Mouse (Mus musculus) hindbrain, embryonic 14.5 days (tissue): Measurements from ENCODE around the gene Fmo4. TPM values are rescaled to one million over a fixed set of nuclear protein-coding genes. Genes with fewer than 3 reads are reported as not detected.
"Not testable (repeated sequence)": the region's sequence is repeated elsewhere in the genome, so short reads cannot be mapped to it uniquely, and the experiment has no call there.

Experiments used
- ATAC-seq: fragments of 200-750 bp; cut with Nextera tagmentation; 2 replicates; pipeline ENCODE4 v1.8.0; 2017; ENCODE audit warnings: moderate number of reproducible peaks, mild to moderate bottlenecking, moderate TSS enrichment, moderate library complexity; ENCODE audit not compliant: low FRiP score
- DNase-seq: peaks from one replicate; pipeline ENCODE4 v3.0.0-alpha.2; 2015; ENCODE audit warnings: low spot score
- H3K27ac ChIP-seq: fragments of 300-500 bp; sonication (generic); 2 replicates; pipeline ENCODE4 v1.5.1; 2014; ENCODE audit warnings: mild to moderate bottlenecking, moderate library complexity
- H3K27me3 ChIP-seq: fragments of 300-500 bp; sonication (generic); 2 replicates; pipeline ENCODE4 v1.6.1; 2014; ENCODE audit warnings: mild to moderate bottlenecking, low read length, mixed read lengths; ENCODE audit not compliant: control insufficient read depth, insufficient read depth
- H3K36me3 ChIP-seq: fragments of 300-500 bp; sonication (generic); replicated peaks from 2 replicates; pipeline ENCODE4 v1.6.1; 2014; ENCODE audit not compliant: control insufficient read depth, insufficient read depth
- H3K4me1 ChIP-seq: fragments of 300-500 bp; sonication (generic); replicated peaks from 2 replicates; pipeline ENCODE4 v1.6.1; 2014; ENCODE audit warnings: antibody characterized with exemption, low read length, mixed read lengths; ENCODE audit not compliant: control insufficient read depth, insufficient read depth
- H3K4me2 ChIP-seq: fragments of 300-500 bp; sonication (generic); replicated peaks from 2 replicates; pipeline ENCODE4 v1.6.1; 2014; ENCODE audit warnings: mild to moderate bottlenecking, moderate library complexity
- H3K4me3 ChIP-seq: fragments of 300-500 bp; sonication (generic); replicated peaks from 2 replicates; pipeline ENCODE4 v1.5.1; 2014; ENCODE audit warnings: mild to moderate bottlenecking, low read length
- H3K9ac ChIP-seq: fragments of 300-500 bp; sonication (generic); 2 replicates; pipeline ENCODE4 v1.6.1; 2014
- H3K9me3 ChIP-seq: fragments of 300-500 bp; sonication (generic); 2 replicates; pipeline ENCODE4 v1.6.1; 2016; ENCODE audit warnings: low read length; ENCODE audit not compliant: control insufficient read depth
- WGBS: fragments of 180-500 bp; shearing (Covaris S2); extraction: QIAGEN DNeasy Blood & Tissue Kit; methylation state at CpG from one replicate; pipeline ENCODE4 v1.1.7; 2014; 5-methylcytosine and 5-hydroxymethylcytosine counted together
- polyA plus RNA-seq: library from polyadenylated mRNA; unstranded; fragments of >200 nt; fragmentation: Nextera tagmentation; extraction: Ambion mirVana; gene quantifications from 2 replicates; pipeline ENCODE4 v1.2.1, GENCODE M21; 2014

Fmo4 gene
- polyA plus RNA-seq, 1 experiment from 2014 or later, result 0.88 TPM

- no peak overlapping the region for H3K27ac ChIP-seq
- WGBS, result 91% methylated on average over 3 of the region's 3 CpGs
- H3K27me3 ChIP-seq, result no peaks in the 10 kb centered on the region
- no peak overlapping the region for H3K4me3 ChIP-seq
- no peaks in the 10 kb centered on the region for H3K4me1 ChIP-seq
- no peak overlapping the region for H3K4me2 ChIP-seq
- H3K9me3 ChIP-seq, result no peaks in the 10 kb centered on the region
- no peak overlapping the region for H3K9ac ChIP-seq
- H3K36me3 ChIP-seq, result no peaks in the 10 kb centered on the region
- no peak for ATAC-seq
- DNase-seq, result no peak
These were observed 5.2 kb downstream of the Fmo4 start for GRCm38 (mm10) chr1:162808541-162808940.

- Histone ChIP-seq H3K9me3 (no peaks in the 10 kb centered on the region), H3K27me3 (no peaks in the 10 kb centered on the region), H3K4me2 (no peak overlapping the region), H3K4me3 (no peak overlapping the region), H3K36me3 (no peaks in the 10 kb centered on the region), H3K27ac (no peak overlapping the region), H3K9ac (no peak overlapping the region), H3K4me1 (no peaks in the 10 kb centered on the region)
- ATAC-seq (no peak), DNase-seq (no peak)
- WGBS, result 88% methylated on average over 5 of the region's 5 CpGs
These were observed 6.3 kb downstream of the Fmo4 start for GRCm38 (mm10) chr1:162807441-162807840.

GRCm38 (mm10) chr1:162805011-162805410, 8.8 kb downstream of the Fmo4 start:
- ATAC-seq, result no peak
- no peaks in the 10 kb centered on the region for H3K36me3 ChIP-seq
- DNase-seq, result no peak
- 55% methylated on average over 5 of the region's 5 CpGs for WGBS
- H3K4me2 ChIP-seq, result no peak overlapping the region
- H3K27ac ChIP-seq, result no peak overlapping the region
- H3K4me1 ChIP-seq, result no peaks in the 10 kb centered on the region
- H3K9ac ChIP-seq, result no peak overlapping the region
- H3K9me3 ChIP-seq, result no peaks in the 10 kb centered on the region
- no peak overlapping the region for H3K4me3 ChIP-seq
- H3K27me3 ChIP-seq, result no peaks in the 10 kb centered on the region

GRCm38 (mm10) chr1:162796441-162796840, 17.3 kb downstream of the Fmo4 start:
- no peak for ATAC-seq
- H3K27me3 ChIP-seq, result no peaks in the 10 kb centered on the region
- H3K36me3 ChIP-seq, result no peaks in the 10 kb centered on the region
- no peak overlapping the region for H3K4me2 ChIP-seq
- no peaks in the 10 kb centered on the region for H3K4me1 ChIP-seq
- H3K4me3 ChIP-seq, result no peak overlapping the region
- no peak overlapping the region for H3K9ac ChIP-seq
- no peak overlapping the region for H3K27ac ChIP-seq
- DNase-seq, result no peak
- no peaks in the 10 kb centered on the region for H3K9me3 ChIP-seq

GRCm38 (mm10) chr1:162792306-162793044, 21.3 kb downstream of the Fmo4 start:
- Histone ChIP-seq H3K27ac (no peak overlapping the region), H3K36me3 (no peaks in the 10 kb centered on the region), H3K4me3 (no peak overlapping the region), H3K4me1 (no peaks in the 10 kb centered on the region), H3K9me3 (no peaks in the 10 kb centered on the region), H3K4me2 (no peak overlapping the region), H3K27me3 (no peaks in the 10 kb centered on the region), H3K9ac (no peak overlapping the region)
- ATAC-seq (no peak), DNase-seq (no peak)
- 54% methylated on average over 7 of the region's 7 CpGs for WGBS

GRCm38 (mm10) chr1:162785222-162785621, 28.6 kb downstream of the Fmo4 start:
- H3K27ac ChIP-seq, result no peak overlapping the region
- DNase-seq, result no peak
- WGBS, result 77% methylated on average over 4 of the region's 4 CpGs

GRCm38 (mm10) chr1:162783669-162784248, 30.0 kb downstream of the Fmo4 start:
- Histone ChIP-seq H3K27ac (no peak overlapping the region), H3K9ac (no peak overlapping the region), H3K4me2 (no peak overlapping the region), H3K4me3 (no peak overlapping the region), H3K4me1 (no peaks in the 10 kb centered on the region), H3K27me3 (no peaks in the 10 kb centered on the region), H3K9me3 (no peaks in the 10 kb centered on the region), H3K36me3 (no peaks in the 10 kb centered on the region)
- 79% methylated on average over 7 of the region's 7 CpGs for WGBS
- ATAC-seq (no peak), DNase-seq (no peak)

More at GRCm38 (mm10) chr1:162785222-162785621, 28.6 kb downstream of the Fmo4 start:
- Histone ChIP-seq H3K9me3 (no peaks in the 10 kb centered on the region), H3K36me3 (no peaks in the 10 kb centered on the region), H3K9ac (no peak overlapping the region), H3K4me3 (no peak overlapping the region), H3K27me3 (no peaks in the 10 kb centered on the region), H3K4me2 (no peak overlapping the region), H3K4me1 (no peaks in the 10 kb centered on the region)
- ATAC-seq, result no peak

- H3K27me3 ChIP-seq, H3K9ac ChIP-seq, H3K36me3 ChIP-seq, DNase-seq, H3K4me1 ChIP-seq, H3K27ac ChIP-seq, H3K9me3 ChIP-seq, H3K4me2 ChIP-seq, H3K4me3 ChIP-seq, ATAC-seq: not testable (repeated sequence)
- WGBS, result 98% methylated on average over 2 of the region's 2 CpGs
These were observed 32.7 kb downstream of the Fmo4 start for GRCm38 (mm10) chr1:162781035-162781434.

GRCm38 (mm10) chr1:162777943-162778538, 35.7 kb downstream of the Fmo4 start:
- Histone ChIP-seq H3K27me3 (no peaks in the 10 kb centered on the region), H3K4me3 (no peak overlapping the region), H3K4me1 (no peaks in the 10 kb centered on the region), H3K36me3 (no peaks in the 10 kb centered on the region), H3K27ac (no peak overlapping the region), H3K9ac (no peak overlapping the region), H3K4me2 (no peak overlapping the region), H3K9me3 (no peaks in the 10 kb centered on the region)
- no peak for ATAC-seq
- 94% methylated on average over 5 of the region's 5 CpGs for WGBS
- DNase-seq, result no peak
